Mouse (Mus musculus): ENCODE data around the gene D10Wsu102e.

D10Wsu102e gene

DNA sequence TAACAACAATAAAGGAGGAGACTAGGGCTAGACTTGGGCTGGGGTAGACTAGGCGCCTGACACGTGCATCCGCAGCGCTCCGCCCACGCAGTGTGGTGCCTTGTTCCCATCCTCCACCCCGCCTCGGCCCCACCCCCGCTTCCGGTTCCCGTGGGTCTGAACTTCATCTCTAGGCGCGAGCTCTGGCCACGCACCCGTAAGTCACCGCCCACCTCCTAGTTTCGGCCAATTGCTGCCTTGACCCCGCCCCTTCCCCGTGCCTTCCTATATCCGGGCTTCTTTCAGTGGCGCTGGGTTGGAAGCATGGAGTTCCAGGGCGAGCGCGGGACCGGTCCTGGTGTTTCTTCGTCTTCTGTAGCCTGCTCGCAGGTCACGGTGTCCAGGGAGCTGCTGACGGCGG lies at the start of gene D10Wsu102e:
Gene D10Wsu102e, plus strand, starts transcription at position 266 of the 400 bp plus-strand sequence.
- DNase-seq (ENCODE audit: low spot score) = peak; percentile 93

DNA sequence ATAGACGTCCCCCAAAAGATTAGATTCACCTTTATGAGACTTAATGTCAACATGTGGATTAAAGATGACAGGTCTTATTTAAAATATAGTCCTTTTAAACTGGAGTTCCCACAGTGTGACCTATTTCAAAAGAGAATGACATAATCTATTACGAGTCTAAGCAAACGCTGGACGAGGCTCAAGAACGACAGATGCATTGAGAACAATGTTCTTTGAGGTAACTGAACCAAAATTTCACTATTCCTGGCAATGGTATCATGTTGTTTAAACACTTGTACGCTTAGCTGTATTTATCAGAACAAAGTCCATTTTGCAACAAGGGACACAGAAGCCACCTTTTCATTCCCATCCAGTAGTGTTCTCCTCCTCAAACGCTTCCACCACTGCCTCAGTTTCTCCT lies 49.7 kb upstream of the D10Wsu102e start:
- no peak for DNase-seq (ENCODE audit: low spot score)

- no peak for DNase-seq (ENCODE audit: low spot score)
Observed at GRCm38 (mm10) chr10:83313033-83313432, 47.0 kb upstream of the D10Wsu102e start.

- DNase-seq (ENCODE audit: low spot score) = no peak
Observed at GRCm38 (mm10) chr10:83320396-83320795, 39.6 kb upstream of the D10Wsu102e start.

GRCm38 (mm10) chr10:83320870-83321269 lies 39.2 kb upstream of the D10Wsu102e start:
- no peak for DNase-seq (ENCODE audit: low spot score)

GRCm38 (mm10) chr10:83321528-83321927 lies 38.5 kb upstream of the D10Wsu102e start:
- no peak for DNase-seq (ENCODE audit: low spot score)

DNA sequence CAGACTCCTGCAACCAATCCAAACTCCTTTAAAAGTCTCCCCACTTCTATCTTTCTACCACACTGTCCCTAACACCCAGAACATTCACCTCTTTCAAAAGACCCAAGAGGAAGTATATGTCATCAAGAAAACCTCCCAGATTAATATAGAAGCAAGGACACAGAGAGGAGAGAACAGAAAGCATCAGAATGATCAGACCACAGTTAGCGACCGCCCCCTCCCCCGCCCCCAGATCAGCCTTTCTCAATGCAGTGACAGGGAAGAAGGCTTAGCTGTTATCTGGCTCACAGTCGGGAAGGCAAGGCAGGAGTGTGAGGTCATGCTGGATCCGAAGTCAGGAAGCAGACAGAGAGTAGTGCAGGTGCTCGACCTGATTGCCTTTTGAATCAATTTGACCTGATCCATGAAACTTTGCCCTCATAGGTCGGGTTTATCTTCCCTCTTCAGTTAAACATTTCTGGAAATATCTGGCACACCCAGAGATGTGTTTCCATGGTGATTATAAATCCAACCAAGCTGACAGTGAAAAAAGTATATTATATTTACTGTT lies 37.4 kb upstream of the D10Wsu102e start:
- no peak for DNase-seq (ENCODE audit: low spot score)

- no peak for DNase-seq (ENCODE audit: low spot score)
Observed at GRCm38 (mm10) chr10:83324871-83325270, 35.1 kb upstream of the D10Wsu102e start.

DNA sequence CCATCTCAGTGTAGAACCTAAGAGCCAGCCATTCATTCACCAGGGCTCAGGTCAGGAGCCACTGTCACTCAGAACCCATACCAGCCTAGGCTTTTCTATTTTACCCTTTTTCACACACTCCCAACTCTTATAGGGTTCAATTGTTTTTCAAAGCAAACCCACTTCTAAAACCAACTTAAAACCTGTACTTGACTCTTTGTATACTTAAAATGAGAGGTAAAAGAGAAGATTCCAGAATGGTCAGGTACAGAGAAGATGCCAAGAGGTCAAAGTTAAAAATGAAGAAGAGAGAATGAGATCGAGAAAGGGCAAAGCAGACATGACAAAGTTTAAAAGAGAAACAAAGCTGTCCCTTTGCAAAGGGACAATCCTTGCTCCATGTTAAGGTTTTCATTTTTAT lies 34.1 kb upstream of the D10Wsu102e start:
- DNase-seq (ENCODE audit: low spot score) = no peak

- no peak for DNase-seq (ENCODE audit: low spot score)
Observed at GRCm38 (mm10) chr10:83326648-83327285, 33.3 kb upstream of the D10Wsu102e start.

- DNase-seq (ENCODE audit: low spot score) = no peak
Observed at GRCm38 (mm10) chr10:83328791-83329190, 31.2 kb upstream of the D10Wsu102e start.

GRCm38 (mm10) chr10:83330336-83330735 lies 29.7 kb upstream of the D10Wsu102e start:
- DNase-seq (ENCODE audit: low spot score) = no peak

DNA sequence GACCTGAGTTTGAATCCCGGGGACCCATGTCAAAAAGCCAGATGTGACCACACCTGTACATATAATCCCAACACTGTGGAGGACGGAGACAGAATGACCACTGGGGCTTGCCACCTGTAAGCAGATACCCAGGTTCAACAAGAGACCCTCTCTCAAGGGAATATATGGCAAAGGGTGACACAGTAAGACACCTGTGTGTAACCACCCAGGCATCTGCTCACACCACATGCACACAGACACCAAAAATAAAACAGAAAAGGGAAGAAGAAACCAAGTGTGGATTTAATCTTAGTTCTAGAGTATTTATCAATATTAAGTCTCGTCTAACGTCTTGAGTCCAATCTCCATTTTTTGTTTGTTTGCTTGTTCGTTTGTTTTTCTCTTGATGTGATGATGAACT lies 28.2 kb upstream of the D10Wsu102e start:
- no peak for DNase-seq (ENCODE audit: low spot score)

DNA sequence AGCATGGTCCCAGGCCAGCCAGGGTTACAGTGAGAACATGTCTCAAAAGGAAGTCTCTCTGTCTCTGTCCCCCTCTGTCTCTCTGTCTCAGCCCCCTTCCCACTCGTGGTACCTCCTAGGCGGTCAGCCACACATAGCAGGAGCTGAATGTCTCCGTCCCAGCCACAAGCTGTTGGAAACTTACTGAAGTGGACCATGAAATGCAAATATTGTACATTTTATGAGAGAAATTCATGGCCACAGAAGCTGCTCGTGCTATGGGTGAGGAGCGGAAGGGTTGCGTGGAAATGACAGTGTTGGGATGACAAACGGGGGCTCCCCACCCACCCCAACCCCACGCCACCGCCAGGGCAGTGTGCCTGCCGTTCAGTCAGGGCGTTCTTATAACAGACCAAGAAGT lies 27.4 kb upstream of the D10Wsu102e start:
- DNase-seq (ENCODE audit: low spot score) = no peak

DNA sequence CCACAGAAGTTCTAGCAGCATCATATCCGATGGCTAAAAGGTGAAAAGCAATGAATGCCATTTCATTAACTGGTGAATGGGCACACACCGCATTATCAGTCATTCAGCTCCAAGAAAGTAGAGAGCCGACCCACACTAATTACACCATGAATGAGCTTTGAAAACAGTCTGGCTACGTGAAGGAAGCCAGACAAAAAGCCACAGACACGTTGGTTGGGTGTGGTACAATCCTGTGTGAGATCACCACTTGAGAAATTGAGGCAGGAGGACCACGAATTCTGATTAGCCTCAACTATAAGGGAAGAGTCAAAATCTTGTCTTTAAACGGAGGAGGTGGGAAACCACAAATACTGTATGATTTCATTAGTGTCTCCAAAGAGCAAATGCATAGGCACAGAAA lies 23.7 kb upstream of the D10Wsu102e start:
- no peak for DNase-seq (ENCODE audit: low spot score)

- DNase-seq (ENCODE audit: low spot score) = peak; percentile 63
Observed at GRCm38 (mm10) chr10:83337159-83337951, 22.7 kb upstream of the D10Wsu102e start, which contains the start of gene Slc41a2. TSS of gene Slc41a2 (minus strand) at chr10:83337882.

DNA sequence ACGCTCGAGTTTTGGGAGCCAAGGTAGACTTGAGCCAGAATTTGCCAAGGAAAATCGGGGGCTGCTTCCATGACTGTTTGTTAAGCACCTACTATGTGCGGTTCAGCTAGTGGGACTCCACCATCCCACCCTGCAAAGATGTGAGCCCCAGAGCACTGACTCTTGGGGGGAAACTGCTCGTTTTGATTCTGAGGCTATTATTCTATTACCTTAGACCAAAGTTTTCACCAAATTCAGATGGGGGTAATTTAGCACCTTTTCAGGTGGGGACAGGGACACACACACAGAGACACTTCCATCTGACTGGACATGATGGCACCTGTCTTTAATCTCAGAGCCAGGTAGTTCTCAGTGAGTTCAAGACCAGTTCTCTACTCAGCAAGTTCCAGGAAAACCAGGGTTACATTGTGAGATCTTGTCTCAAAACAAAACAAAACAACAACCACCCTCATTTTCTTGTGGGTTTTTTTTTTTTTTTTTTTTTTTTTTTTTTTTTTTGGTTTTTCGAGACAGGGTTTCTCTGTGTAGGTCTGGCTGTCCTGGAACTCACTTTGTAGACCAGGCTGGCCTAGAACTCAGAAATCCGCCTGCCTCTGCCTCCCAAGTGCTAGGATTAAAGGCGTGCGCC lies 21.9 kb upstream of the D10Wsu102e start:
- no peak for DNase-seq (ENCODE audit: low spot score)

GRCm38 (mm10) chr10:83341226-83341625 lies 18.8 kb upstream of the D10Wsu102e start:
- no peak for DNase-seq (ENCODE audit: low spot score)

DNA sequence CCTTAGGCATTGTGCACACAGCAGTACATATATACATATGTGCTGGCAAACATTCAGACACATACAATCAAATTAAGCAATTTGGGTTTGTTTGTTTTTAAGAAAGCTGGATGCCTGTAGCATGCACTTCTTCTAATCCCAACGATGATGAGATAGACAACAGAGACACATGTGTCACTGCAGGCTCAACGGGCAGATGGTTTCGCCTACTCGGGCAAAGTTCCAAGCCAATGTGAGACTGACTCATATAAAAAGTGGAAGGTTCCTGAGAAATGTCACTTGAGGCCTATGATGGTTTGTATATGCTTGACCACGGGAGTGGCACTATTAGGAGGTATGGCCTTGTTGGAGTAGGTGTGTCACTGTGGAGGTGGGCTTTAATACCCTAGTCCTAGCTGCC lies 16.9 kb upstream of the D10Wsu102e start:
- no peak for DNase-seq (ENCODE audit: low spot score)

GRCm38 (mm10) chr10:83343828-83344685 lies 16.0 kb upstream of the D10Wsu102e start:
- DNase-seq (ENCODE audit: low spot score) = no peak

GRCm38 (mm10) chr10:83345693-83346358 lies 14.2 kb upstream of the D10Wsu102e start:
- DNase-seq (ENCODE audit: low spot score) = no peak
